In genomic region chr14:31831370-31831712, GRCm38 (mm10) we compare ENCODE assay signal across 8 mouse cellular contexts. TPM values are rescaled to one million over a fixed set of nuclear protein-coding genes. Genes with fewer than 3 reads are reported as not detected.
DNase-seq lines count a peak whose midpoint lies in the region; ATAC-seq and TF ChIP-seq lines count a peak whose summit lies in the region.

No protein-coding gene starts in this region.

- ATAC-seq in G1E (ENCODE audit: extremely low read depth, insufficient number of reproducible peaks, low FRiP score, poor library complexity, severe bottlenecking) = no peak
- no peak for ATAC-seq in embryonic facial prominence, embryonic 15.5 days (ENCODE audit: insufficient number of reproducible peaks, low FRiP score, low TSS enrichment, low read depth)
- 0 out of 2 replicates have a peak, but pooled peaks have one; percentile 35 for ATAC-seq in hindbrain, embryonic 15.5 days (ENCODE audit: low FRiP score, low read depth)
- no peak for ATAC-seq in midbrain, embryonic 11.5 days (ENCODE audit: low FRiP score)

- peak overlapping the region; percentile 81 for H3K4me2 ChIP-seq in embryonic facial prominence, embryonic 15.5 days (replicated peaks)
- peak overlapping the region; percentile 77 for H3K4me2 ChIP-seq in hindbrain, embryonic 15.5 days
- peak overlapping the region; percentile 85 for H3K4me2 ChIP-seq in midbrain, embryonic 11.5 days

- no peaks in the 10 kb centered on the region for H3K27me3 ChIP-seq in G1E (ENCODE audit: insufficient read depth, low read length)
- H3K27me3 ChIP-seq in embryonic facial prominence, embryonic 15.5 days = no peaks in the 10 kb centered on the region
- H3K27me3 ChIP-seq in hindbrain, embryonic 15.5 days = no peaks in the 10 kb centered on the region
- no peaks in the 10 kb centered on the region for H3K27me3 ChIP-seq in midbrain, embryonic 11.5 days (ENCODE audit: control insufficient read depth, insufficient read depth, low read length)

- 5% methylated on average over 7 of the region's 7 CpGs for whole genome bisulfite sequencing in embryonic facial prominence, embryonic 15.5 days
- WGBS in hindbrain, embryonic 15.5 days = under 1% methylated on average over 7 of the region's 7 CpGs
- 13% methylated on average over 7 of the region's 7 CpGs for WGBS in midbrain, embryonic 11.5 days

- intact Hi-C loops in left cerebral cortex, postnatal 10 days (cut with DNase I) = no loop called here

- H3K36me3 ChIP-seq in G1E (replicated peaks) = no peaks in the 10 kb centered on the region
- H3K36me3 ChIP-seq in embryonic facial prominence, embryonic 15.5 days = no peaks in the 10 kb centered on the region
- H3K36me3 ChIP-seq in hindbrain, embryonic 15.5 days = no peaks in the 10 kb centered on the region
- no peaks in the 10 kb centered on the region for H3K36me3 ChIP-seq in midbrain, embryonic 11.5 days (ENCODE audit: control insufficient read depth, insufficient read depth, low read length)

- no peaks in the 10 kb centered on the region for H3K9me3 ChIP-seq in G1E (replicated peaks)
- no peaks in the 10 kb centered on the region for H3K9me3 ChIP-seq in embryonic facial prominence, embryonic 15.5 days (replicated peaks)
- no peaks in the 10 kb centered on the region for H3K9me3 ChIP-seq in hindbrain, embryonic 15.5 days
- no peaks in the 10 kb centered on the region for H3K9me3 ChIP-seq in midbrain, embryonic 11.5 days (ENCODE audit: control insufficient read depth, low read length)

- TF ChIP-seq CTCF in G1E (IDR thresholded peaks at IDR 0.05; ENCODE audit: low read depth, low read length) = no peak

- H3K9ac ChIP-seq in embryonic facial prominence, embryonic 15.5 days = peak overlapping the region; percentile 44; the same call in 1 of the 2 replicates
- peak overlapping the region; percentile 83 for H3K9ac ChIP-seq in hindbrain, embryonic 15.5 days
- H3K9ac ChIP-seq in midbrain, embryonic 11.5 days (ENCODE audit: low read length) = peak overlapping the region; percentile 76

- no peak overlapping the region for H3K27ac ChIP-seq in embryonic facial prominence, embryonic 15.5 days (replicated peaks)
- H3K27ac ChIP-seq in hindbrain, embryonic 15.5 days (replicated peaks) = peak overlapping the region; percentile 96
- H3K27ac ChIP-seq in midbrain, embryonic 11.5 days (ENCODE audit: low read depth, low read length) = peak overlapping the region; percentile 30; the same call in 1 of the 2 replicates

- H3K4me1 ChIP-seq in G1E (ENCODE audit: insufficient read depth, low read depth, low read length) = peaks cover 31% of the 10 kb centered on the region
- no peaks in the 10 kb centered on the region for H3K4me1 ChIP-seq in embryonic facial prominence, embryonic 15.5 days
- peaks cover 14% of the 10 kb centered on the region for H3K4me1 ChIP-seq in hindbrain, embryonic 15.5 days (replicated peaks)
- peaks cover 4% of the 10 kb centered on the region for H3K4me1 ChIP-seq in midbrain, embryonic 11.5 days (ENCODE audit: control insufficient read depth, insufficient read depth, low read length)

- DNase-seq in B cell, adult 2 months = peak; percentile 8 to 20
- no peak for DNase-seq in G1E (ENCODE audit: low spot score)
- DNase-seq in left cerebral cortex, postnatal 10 days (ENCODE audit: extremely low spot score in 1 of 2, low spot score in 2 of 2) = peak; percentile 32 to 41
- DNase-seq in midbrain, embryonic 11.5 days (ENCODE audit: low spot score, missing footprints) = no peak
- peak; percentile 77 for DNase-seq in telencephalon, adult 2 months (ENCODE audit: low read depth, low spot score)
- DNase-seq in adrenal gland, postnatal 25 days = no peak

- peak overlapping the region; percentile 99 for H3K4me3 ChIP-seq in G1E (ENCODE audit: low read depth, low read length)
- peak overlapping the region; percentile 96 for H3K4me3 ChIP-seq in embryonic facial prominence, embryonic 15.5 days (replicated peaks)
- H3K4me3 ChIP-seq in hindbrain, embryonic 15.5 days = peak overlapping the region; percentile 82
- H3K4me3 ChIP-seq in midbrain, embryonic 11.5 days (ENCODE audit: low read depth, low read length) = peak overlapping the region; percentile 91

RNA-seq across cellular contexts. Expression of gene Ankrd28, which starts 0.9 kb away (rescaled TPM):
- 33.9 and 40.9 TPM in 2 replicates for total RNA-seq in G1E (2014; fragmentation: Nextera tagmentation)
- total RNA-seq in G1E (2017) = 66.9 and 69.4 TPM in 2 replicates
- polyA plus RNA-seq in G1E (2012) = 2.6 and 3.2 TPM in 2 replicates
- 8.6 and 9.8 TPM in 2 replicates for polyA plus RNA-seq in embryonic facial prominence, embryonic 15.5 days (2015; fragmentation: Nextera tagmentation; extraction: Ambion mirVana)
- 9.6 and 11.0 TPM in 2 replicates for polyA plus RNA-seq in hindbrain, embryonic 15.5 days (2015; fragmentation: Nextera tagmentation; extraction: Ambion mirVana)
- total RNA-seq in left cerebral cortex, postnatal 10 days (2021) = 10 to 100 TPM; 50.7 to 54.6 TPM
- polyA plus RNA-seq in midbrain, embryonic 11.5 days (2014; fragmentation: Nextera tagmentation; extraction: Ambion mirVana) = 8.9 and 9.4 TPM in 2 replicates
- 20.6 and 25.6 TPM in 2 replicates for total RNA-seq in adrenal gland, postnatal 25 days (2021)

Comparison
In these comparisons a context has a peak if more than half of its experiments do, and no peak if none do; other contexts are left out.
1. DNase-seq: peak in B cell, adult 2 months (2 of 2), left cerebral cortex, postnatal 10 days (2 of 2) and telencephalon, adult 2 months (single experiment); none in G1E (single experiment), midbrain, embryonic 11.5 days (single experiment) and adrenal gland, postnatal 25 days (single experiment).
2. Peak in every context shown above with its lines, with median percentiles within 50 percentile points of each other: H3K4me3 ChIP-seq, H3K4me2 ChIP-seq and H3K9ac ChIP-seq.